Mouse (Mus musculus): ENCODE results near the gene Cnppd1. TPM values are rescaled to one million over a fixed set of nuclear protein-coding genes. Genes with fewer than 3 reads are reported as not detected.

The Cnppd1 gene
- polyA plus RNA-seq, 1 experiment from 2014 or later, result 41.7 TPM

DNA sequence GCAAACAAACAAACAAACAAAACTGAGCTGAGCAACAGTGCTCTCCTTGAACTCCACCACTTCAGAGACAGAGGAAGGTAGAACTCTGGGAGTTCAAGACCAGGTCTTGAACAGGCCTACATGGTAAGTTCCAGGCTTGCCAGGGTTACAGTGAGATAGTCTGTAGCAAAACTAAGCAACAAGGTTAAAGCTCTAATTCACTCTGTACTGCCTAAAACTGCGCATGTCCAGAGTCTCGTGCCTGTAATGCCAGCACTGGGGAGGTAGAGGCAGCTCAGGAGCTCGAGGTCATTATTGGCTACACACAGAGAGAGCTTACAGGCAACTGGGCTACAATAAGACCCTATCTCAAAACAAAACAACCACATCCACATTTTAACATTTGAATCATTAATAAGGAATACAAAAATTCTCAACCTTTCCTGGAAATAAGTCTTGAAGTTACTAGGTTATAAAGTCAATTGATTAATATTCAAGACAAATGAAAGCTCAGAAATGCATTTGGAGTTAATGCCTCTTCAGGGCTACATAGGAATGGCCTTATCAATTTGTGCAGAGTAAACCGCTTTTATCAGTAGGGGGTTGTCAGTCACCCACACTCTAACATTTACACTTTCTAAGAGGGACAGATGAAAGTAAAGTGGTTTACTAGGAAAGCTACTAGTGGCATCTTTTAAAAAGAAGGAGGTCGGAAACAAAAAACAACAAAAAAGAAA lies 17.2 kb upstream of the Cnppd1 start:
- no peak overlapping the region for H3K27ac ChIP-seq (ENCODE audit: low read depth)
- 64% methylated on average over 5 of the region's 5 CpGs for WGBS
- H3K36me3 ChIP-seq (ENCODE audit: control insufficient read depth, insufficient read depth, low read length), result no peaks in the 10 kb centered on the region
- no peak overlapping the region for H3K4me2 ChIP-seq (ENCODE audit: low read length)
- H3K4me1 ChIP-seq (replicated peaks; ENCODE audit: control insufficient read depth, insufficient read depth, low read length), result no peaks in the 10 kb centered on the region
- ATAC-seq (replicated peaks; ENCODE audit: low FRiP score, low TSS enrichment, low read depth) (no peak), DNase-seq (ENCODE audit: low spot score) (no peak)
- H3K4me3 ChIP-seq (ENCODE audit: low read depth, low read length), result no peak overlapping the region
- H3K9me3 ChIP-seq (ENCODE audit: control insufficient read depth, low read length), result no peaks in the 10 kb centered on the region
- no peak overlapping the region for H3K9ac ChIP-seq (ENCODE audit: low read length)
- no peaks in the 10 kb centered on the region for H3K27me3 ChIP-seq (replicated peaks; ENCODE audit: control insufficient read depth, insufficient read depth, low read length)

DNA sequence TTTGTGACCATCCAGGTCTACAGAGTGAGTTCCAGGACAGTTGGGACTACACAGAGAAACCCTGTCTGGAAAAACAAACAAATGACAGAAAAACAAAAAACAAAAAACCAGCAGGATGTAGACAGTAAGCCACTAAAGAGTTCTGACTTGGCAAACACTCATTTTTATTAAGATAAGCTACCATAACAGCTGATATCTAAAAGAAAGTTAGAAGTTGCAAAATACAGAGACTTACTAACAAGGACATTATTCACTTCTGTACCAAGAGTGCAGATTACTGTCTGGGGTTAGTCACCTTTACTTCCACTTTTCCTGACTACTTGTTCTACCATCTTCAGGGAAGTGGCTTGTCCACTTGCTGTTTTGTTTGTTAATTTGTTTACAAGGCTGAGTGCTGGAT lies 16.5 kb upstream of the Cnppd1 start:
- DNase-seq (ENCODE audit: low spot score) (no peak), ATAC-seq (replicated peaks; ENCODE audit: low FRiP score, low TSS enrichment, low read depth) (no peak)
- Histone ChIP-seq H3K9ac (ENCODE audit: low read length) (no peak overlapping the region), H3K4me1 (replicated peaks; ENCODE audit: control insufficient read depth, insufficient read depth, low read length) (no peaks in the 10 kb centered on the region), H3K27me3 (replicated peaks; ENCODE audit: control insufficient read depth, insufficient read depth, low read length) (no peaks in the 10 kb centered on the region), H3K36me3 (ENCODE audit: control insufficient read depth, insufficient read depth, low read length) (no peaks in the 10 kb centered on the region), H3K27ac (ENCODE audit: low read depth) (no peak overlapping the region), H3K9me3 (ENCODE audit: control insufficient read depth, low read length) (no peaks in the 10 kb centered on the region), H3K4me3 (ENCODE audit: low read depth, low read length) (no peak overlapping the region), H3K4me2 (ENCODE audit: low read length) (no peak overlapping the region)

- Histone ChIP-seq H3K9me3 (ENCODE audit: control insufficient read depth, low read length) (no peaks in the 10 kb centered on the region), H3K36me3 (ENCODE audit: control insufficient read depth, insufficient read depth, low read length) (no peaks in the 10 kb centered on the region), H3K27ac (ENCODE audit: low read depth) (no peak overlapping the region), H3K27me3 (replicated peaks; ENCODE audit: control insufficient read depth, insufficient read depth, low read length) (no peaks in the 10 kb centered on the region), H3K9ac (ENCODE audit: low read length) (no peak overlapping the region), H3K4me3 (ENCODE audit: low read depth, low read length) (no peak overlapping the region), H3K4me1 (replicated peaks; ENCODE audit: control insufficient read depth, insufficient read depth, low read length) (no peaks in the 10 kb centered on the region), H3K4me2 (ENCODE audit: low read length) (no peak overlapping the region)
- DNase-seq (ENCODE audit: low spot score) (no peak), ATAC-seq (replicated peaks; ENCODE audit: low FRiP score, low TSS enrichment, low read depth) (no peak)
- 51% methylated on average over 3 of the region's 3 CpGs for WGBS
These were observed 13.3 kb upstream of the Cnppd1 start for GRCm38 (mm10) chr1:75155837-75156236.

DNA sequence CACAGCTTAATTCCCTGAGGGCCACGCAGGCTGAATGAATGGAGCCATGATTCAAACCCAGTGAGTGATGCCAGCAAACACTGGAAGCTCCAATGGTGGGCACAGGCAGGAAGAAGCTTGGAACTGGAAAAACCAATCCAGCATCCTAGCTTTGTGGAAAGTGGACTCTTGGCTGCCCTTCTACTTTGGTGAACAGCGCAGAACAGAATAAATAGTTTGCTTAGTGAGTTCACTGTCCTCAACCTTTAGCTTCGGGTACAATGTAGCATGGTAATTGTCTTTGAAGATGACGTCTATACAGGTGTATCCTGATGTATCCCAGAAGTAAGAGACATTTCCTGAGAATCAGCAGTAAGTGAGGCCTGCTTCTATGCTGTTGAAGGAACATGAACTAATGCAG lies 6.2 kb upstream of the Cnppd1 start:
- H3K4me1 ChIP-seq (replicated peaks; ENCODE audit: control insufficient read depth, insufficient read depth, low read length), result peaks cover 5% of the 10 kb centered on the region; the same call in 1 of the 2 replicates
- H3K4me2 ChIP-seq (ENCODE audit: low read length), result no peak overlapping the region
- no peak for DNase-seq (ENCODE audit: low spot score)
- H3K27me3 ChIP-seq (replicated peaks; ENCODE audit: control insufficient read depth, insufficient read depth, low read length), result no peaks in the 10 kb centered on the region
- H3K36me3 ChIP-seq (ENCODE audit: control insufficient read depth, insufficient read depth, low read length), result peaks cover 57% of the 10 kb centered on the region
- ATAC-seq (replicated peaks; ENCODE audit: low FRiP score, low TSS enrichment, low read depth), result no peak
- H3K9me3 ChIP-seq (ENCODE audit: control insufficient read depth, low read length), result no peaks in the 10 kb centered on the region
- no peak overlapping the region for H3K27ac ChIP-seq (ENCODE audit: low read depth)
- 91% methylated on average over 4 of the region's 4 CpGs for WGBS
- no peak overlapping the region for H3K9ac ChIP-seq (ENCODE audit: low read length)
- H3K4me3 ChIP-seq (ENCODE audit: low read depth, low read length), result no peak overlapping the region

- ATAC-seq (replicated peaks; ENCODE audit: low FRiP score, low TSS enrichment, low read depth), result no peak
- no peaks in the 10 kb centered on the region for H3K9me3 ChIP-seq (ENCODE audit: control insufficient read depth, low read length)
- DNase-seq (ENCODE audit: low spot score), result no peak
- H3K9ac ChIP-seq (ENCODE audit: low read length), result no peak overlapping the region
- peaks cover 57% of the 10 kb centered on the region for H3K36me3 ChIP-seq (ENCODE audit: control insufficient read depth, insufficient read depth, low read length)
- no peak overlapping the region for H3K4me2 ChIP-seq (ENCODE audit: low read length)
- no peak overlapping the region for H3K4me3 ChIP-seq (ENCODE audit: low read depth, low read length)
- H3K4me1 ChIP-seq (replicated peaks; ENCODE audit: control insufficient read depth, insufficient read depth, low read length), result peaks cover 7% of the 10 kb centered on the region; the same call in 1 of the 2 replicates
- WGBS, result 85% methylated on average over 7 of the region's 7 CpGs
- H3K27ac ChIP-seq (ENCODE audit: low read depth), result no peak overlapping the region
- H3K27me3 ChIP-seq (replicated peaks; ENCODE audit: control insufficient read depth, insufficient read depth, low read length), result no peaks in the 10 kb centered on the region
These were observed 5.1 kb upstream of the Cnppd1 start for GRCm38 (mm10) chr1:75147411-75148135.

- 90% methylated on average over 3 of the region's 3 CpGs for WGBS
- no peak for DNase-seq (ENCODE audit: low spot score)
- Histone ChIP-seq H3K4me3 (ENCODE audit: low read depth, low read length) (no peak overlapping the region), H3K4me2 (ENCODE audit: low read length) (no peak overlapping the region), H3K36me3 (ENCODE audit: control insufficient read depth, insufficient read depth, low read length) (peaks cover 57% of the 10 kb centered on the region), H3K27me3 (replicated peaks; ENCODE audit: control insufficient read depth, insufficient read depth, low read length) (no peaks in the 10 kb centered on the region), H3K9ac (ENCODE audit: low read length) (no peak overlapping the region), H3K9me3 (ENCODE audit: control insufficient read depth, low read length) (no peaks in the 10 kb centered on the region), H3K4me1 (replicated peaks; ENCODE audit: control insufficient read depth, insufficient read depth, low read length) (peaks cover 12% of the 10 kb centered on the region; the same call in 1 of the 2 replicates), H3K27ac (ENCODE audit: low read depth) (no peak overlapping the region)
- ATAC-seq (replicated peaks; ENCODE audit: low FRiP score, low TSS enrichment, low read depth), result no peak
These were observed 3.1 kb upstream of the Cnppd1 start for GRCm38 (mm10) chr1:75145589-75145988.

GRCm38 (mm10) chr1:75141486-75142190 lies 873 bp downstream of the Cnppd1 start:
- WGBS, result under 1% methylated on average over 50 of the region's 53 CpGs
- Histone ChIP-seq H3K9ac (ENCODE audit: low read length) (peak overlapping the region; percentile 83), H3K27ac (ENCODE audit: low read depth) (peak overlapping the region; percentile 88), H3K27me3 (replicated peaks; ENCODE audit: control insufficient read depth, insufficient read depth, low read length) (no peaks in the 10 kb centered on the region), H3K36me3 (ENCODE audit: control insufficient read depth, insufficient read depth, low read length) (peaks cover 58% of the 10 kb centered on the region), H3K4me1 (replicated peaks; ENCODE audit: control insufficient read depth, insufficient read depth, low read length) (peaks cover 18% of the 10 kb centered on the region; the same call in 1 of the 2 replicates), H3K4me2 (ENCODE audit: low read length) (peak overlapping the region; percentile 82), H3K4me3 (ENCODE audit: low read depth, low read length) (peak overlapping the region; percentile 84), H3K9me3 (ENCODE audit: control insufficient read depth, low read length) (no peaks in the 10 kb centered on the region)
- peak; percentile 82 for DNase-seq (ENCODE audit: low spot score)
- peak; percentile 25; the same call in 1 of the 2 replicates for ATAC-seq (replicated peaks; ENCODE audit: low FRiP score, low TSS enrichment, low read depth)

DNA sequence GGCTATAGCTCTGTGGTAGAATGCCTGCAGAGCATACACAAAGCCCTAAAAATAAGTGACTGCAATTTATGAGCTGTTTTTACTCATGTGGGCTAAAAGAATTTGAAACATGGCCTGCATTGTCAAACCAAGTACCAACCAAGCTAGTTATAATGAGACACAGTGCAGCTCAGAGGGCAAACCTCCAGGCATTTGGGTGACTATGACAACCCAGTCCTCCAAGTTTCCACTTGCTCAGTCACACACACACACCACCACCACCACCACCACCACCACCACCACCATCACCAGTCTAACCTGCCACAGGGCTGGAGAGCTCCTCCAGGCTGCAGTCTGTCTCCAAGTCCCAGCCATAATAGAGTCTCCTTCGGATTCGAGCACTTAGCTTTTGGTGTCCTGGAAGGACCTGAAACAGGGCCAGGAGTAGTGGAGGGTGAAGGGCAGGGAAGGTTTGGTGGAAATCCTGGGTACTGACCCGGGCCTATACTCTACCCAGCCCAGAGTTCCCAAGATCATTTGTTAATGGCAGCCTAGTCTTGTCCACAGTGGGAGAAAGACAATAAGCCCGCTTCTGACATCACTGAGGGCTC lies 1.8 kb downstream of the Cnppd1 start:
- peaks cover 18% of the 10 kb centered on the region; the same call in 1 of the 2 replicates for H3K4me1 ChIP-seq (replicated peaks; ENCODE audit: control insufficient read depth, insufficient read depth, low read length)
- no peaks in the 10 kb centered on the region for H3K9me3 ChIP-seq (ENCODE audit: control insufficient read depth, low read length)
- 54% methylated on average over 4 of the region's 4 CpGs for WGBS
- peak overlapping the region; percentile 83 for H3K9ac ChIP-seq (ENCODE audit: low read length)
- peaks cover 58% of the 10 kb centered on the region for H3K36me3 ChIP-seq (ENCODE audit: control insufficient read depth, insufficient read depth, low read length)
- DNase-seq (ENCODE audit: low spot score), result no peak
- H3K27me3 ChIP-seq (replicated peaks; ENCODE audit: control insufficient read depth, insufficient read depth, low read length), result no peaks in the 10 kb centered on the region
- ATAC-seq (replicated peaks; ENCODE audit: low FRiP score, low TSS enrichment, low read depth), result no peak
- H3K4me3 ChIP-seq (ENCODE audit: low read depth, low read length), result peak overlapping the region; percentile 84
- no peak overlapping the region for H3K27ac ChIP-seq (ENCODE audit: low read depth)
- peak overlapping the region; percentile 82 for H3K4me2 ChIP-seq (ENCODE audit: low read length)
